Mouse (Mus musculus) MEL (cell line): ENCODE results near the gene Tmbim7. TPM values are rescaled to one million over a fixed set of nuclear protein-coding genes. Genes with fewer than 3 reads are reported as not detected.
A peak's percentile ranks its signal among the peaks of the same experiment; 100 is the strongest.

ENCODE experiments used
- DNase-seq: peaks from one replicate; pipeline ENCODE4 v3.0.0; 2011; ENCODE audit warnings: low read depth, low spot score
- H3K27ac ChIP-seq: 2 replicates; pipeline ENCODE4 v1.5.1; 2012; ENCODE audit warnings: low read depth, mild to moderate bottlenecking, control low read depth, low read length, moderate library complexity; ENCODE audit not compliant: control insufficient read depth
- H3K27me3 ChIP-seq, 2 experiments: fragments of 150-350 bp in 1 of 2; sonication (generic) in 1 of 2; 2 replicates each; pipeline ENCODE4 v1.6.1; 2012; ENCODE audit warnings: low read length in 2 of 2, mild to moderate bottlenecking in 2 of 2, improper control_type of control experiment in 1 of 2, moderate library complexity in 1 of 2; ENCODE audit not compliant: insufficient read depth in 2 of 2, control insufficient read depth in 1 of 2
- H3K36me3 ChIP-seq, 2 experiments: 2 replicates each; pipeline ENCODE4 v1.6.1; 2012 to 2014; ENCODE audit warnings: low read length in 2 of 2, improper control_type of control experiment in 1 of 2, inconsistent platforms in 1 of 2, mild to moderate bottlenecking in 1 of 2; ENCODE audit not compliant: insufficient read depth in 2 of 2, control insufficient read depth in 1 of 2
- H3K4me1 ChIP-seq, 2 experiments: fragments of 150-350 bp in 1 of 2; sonication (generic) in 1 of 2; 2 replicates each; pipeline ENCODE4 v1.6.1; 2012; ENCODE audit warnings: low read length in 2 of 2, improper control_type of control experiment in 1 of 2, mild to moderate bottlenecking in 1 of 2; ENCODE audit not compliant: insufficient read depth in 2 of 2, control insufficient read depth in 1 of 2
- H3K4me3 ChIP-seq, 2 experiments: fragments of 150-350 bp in 1 of 2; sonication (generic) in 1 of 2; 2 replicates each; pipeline ENCODE4 v1.5.1; 2012; ENCODE audit warnings: low read depth in 2 of 2, low read length in 2 of 2, mild to moderate bottlenecking in 2 of 2, moderate library complexity in 2 of 2, control low read depth in 1 of 2, improper control_type of control experiment in 1 of 2; ENCODE audit not compliant: control insufficient read depth in 1 of 2, insufficient read depth in 1 of 2
- H3K79me2 ChIP-seq: 2 replicates; pipeline ENCODE4 v1.6.1; 2012; ENCODE audit warnings: mild to moderate bottlenecking, low read length, moderate library complexity; ENCODE audit not compliant: control insufficient read depth, poor library complexity, insufficient read depth
- H3K9ac ChIP-seq: 2 replicates; pipeline ENCODE4 v1.6.1; 2012; ENCODE audit warnings: low read depth, mild to moderate bottlenecking, control low read depth, low read length, moderate library complexity; ENCODE audit not compliant: control insufficient read depth, poor library complexity, severe bottlenecking
- H3K9me3 ChIP-seq: fragments of 150-350 bp; sonication (generic); replicated peaks from 2 replicates; pipeline ENCODE4 v1.6.1; 2012; ENCODE audit warnings: mild to moderate bottlenecking, low read length, improper control_type of control experiment, moderate library complexity; ENCODE audit not compliant: insufficient read depth
- BHLHE40 ChIP-seq: IDR thresholded peaks from 2 replicates; pipeline ENCODE4 v1.6.1; 2012; ENCODE audit warnings: low read depth, mild to moderate bottlenecking, inconsistent platforms, low read length, improper control_type of control experiment, borderline replicate concordance
- CTCF ChIP-seq, 3 experiments: IDR thresholded peaks in 2 of 3; conservative IDR thresholded peaks in 1 of 3; 2 replicates each; pipeline ENCODE4 v1.5.1; 2011 to 2012; ENCODE audit warnings: low read length in 3 of 3, low read depth in 2 of 3, mild to moderate bottlenecking in 2 of 3, improper control_type of control experiment in 1 of 3, inconsistent platforms in 1 of 3, mixed read lengths in 1 of 3, moderate library complexity in 1 of 3; ENCODE audit not compliant: control insufficient read depth in 1 of 3, insufficient read depth in 1 of 3, poor library complexity in 1 of 3, severe bottlenecking in 1 of 3
- EP300 ChIP-seq, 2 experiments: IDR thresholded peaks; 2 replicates each; pipeline ENCODE4 v1.6.1; 2011; ENCODE audit warnings: improper control_type of control experiment in 2 of 2, low read length in 2 of 2, low read depth in 1 of 2, mild to moderate bottlenecking in 1 of 2
- ETS1 ChIP-seq: IDR thresholded peaks from 2 replicates; pipeline ENCODE4 v1.6.1; 2012; ENCODE audit warnings: low read depth, mild to moderate bottlenecking, inconsistent platforms, low read length, improper control_type of control experiment, moderate library complexity
- HCFC1 ChIP-seq: IDR thresholded peaks from 2 replicates; pipeline ENCODE4 v1.6.1; 2012; ENCODE audit warnings: low read depth, mild to moderate bottlenecking, inconsistent platforms, low read length, improper control_type of control experiment, moderate library complexity
- KAT2A ChIP-seq: conservative IDR thresholded peaks from 2 replicates; pipeline ENCODE4 v1.6.1; 2012; ENCODE audit warnings: low read depth, low read length, improper control_type of control experiment, inconsistent platforms
- MAX ChIP-seq: IDR thresholded peaks from 2 replicates; pipeline ENCODE4 v1.6.1; 2011; ENCODE audit warnings: low read length, improper control_type of control experiment
- MXI1 ChIP-seq: IDR thresholded peaks from 2 replicates; pipeline ENCODE4 v1.6.1; 2011; ENCODE audit warnings: mild to moderate bottlenecking, low read depth, low read length, improper control_type of control experiment
- MYB ChIP-seq: IDR thresholded peaks from 2 replicates; pipeline ENCODE4 v1.6.1; 2011; ENCODE audit warnings: mild to moderate bottlenecking, low read depth, low read length, improper control_type of control experiment
- MYC ChIP-seq: IDR thresholded peaks from 2 replicates; pipeline ENCODE4 v1.6.1; 2011; ENCODE audit warnings: low read depth, mild to moderate bottlenecking, low read length, improper control_type of control experiment, moderate library complexity
- NELFE ChIP-seq: IDR thresholded peaks from 2 replicates; pipeline ENCODE4 v1.6.1; 2011; ENCODE audit warnings: low read depth, low read length, improper control_type of control experiment
- POLR2AphosphoS2 ChIP-seq: IDR thresholded peaks from 2 replicates; pipeline ENCODE4 v1.6.1; 2011; ENCODE audit warnings: low read length, improper control_type of control experiment
- SMC3 ChIP-seq: IDR thresholded peaks from 2 replicates; pipeline ENCODE4 v1.6.1; 2011; ENCODE audit warnings: low read depth, low read length, improper control_type of control experiment
- TAL1 ChIP-seq: IDR thresholded peaks from 2 replicates; pipeline ENCODE4 v1.6.1; 2012; ENCODE audit warnings: mild to moderate bottlenecking, inconsistent platforms, low read length, moderate library complexity, mixed read lengths
- TBP ChIP-seq: IDR thresholded peaks from 2 replicates; pipeline ENCODE4 v1.8.0; 2011; ENCODE audit warnings: low read depth, low read length, improper control_type of control experiment
- USF2 ChIP-seq, 2 experiments: IDR thresholded peaks; 2 replicates each; pipeline ENCODE4 v1.6.1; 2011 to 2012; ENCODE audit warnings: improper control_type of control experiment in 2 of 2, low read length in 2 of 2, borderline replicate concordance in 1 of 2, inconsistent platforms in 1 of 2, low read depth in 1 of 2, mild to moderate bottlenecking in 1 of 2; ENCODE audit not compliant: insufficient read depth in 1 of 2
- ZC3H11A ChIP-seq: IDR thresholded peaks from 2 replicates; pipeline ENCODE4 v1.6.1; 2012; ENCODE audit warnings: low read depth, mild to moderate bottlenecking, inconsistent platforms, low read length, improper control_type of control experiment
- ZMIZ1 ChIP-seq: IDR thresholded peaks from 2 replicates; pipeline ENCODE4 v1.6.1; 2012; ENCODE audit warnings: low read depth, mild to moderate bottlenecking, inconsistent platforms, low read length, improper control_type of control experiment, moderate library complexity
- polyA plus RNA-seq, 2 experiments: library from polyadenylated mRNA; stranded (reverse) in 1 of 2; unstranded in 1 of 2; fragments of >175 nt in 1 of 2; fragments of >200 nt in 1 of 2; gene quantifications; 2 replicates each; pipeline versions ENCODE4 v1.2.1 to v1.2.4; 2012; ENCODE audit warnings: low replicate concordance in 2 of 2, low read depth in 1 of 2; ENCODE audit not compliant: insufficient read length in 2 of 2, insufficient read depth in 1 of 2, missing spikeins in 1 of 2
- total RNA-seq: library from RNA; depleted of rRNA; stranded (reverse); fragments of 300-350 nt; gene quantifications from 2 replicates; pipeline ENCODE4 v1.2.3, GENCODE M21; 2012

Gene Tmbim7
- total and polyA plus RNA-seq, 3 experiments = 0.06 TPM; not detected in 2

DNA sequence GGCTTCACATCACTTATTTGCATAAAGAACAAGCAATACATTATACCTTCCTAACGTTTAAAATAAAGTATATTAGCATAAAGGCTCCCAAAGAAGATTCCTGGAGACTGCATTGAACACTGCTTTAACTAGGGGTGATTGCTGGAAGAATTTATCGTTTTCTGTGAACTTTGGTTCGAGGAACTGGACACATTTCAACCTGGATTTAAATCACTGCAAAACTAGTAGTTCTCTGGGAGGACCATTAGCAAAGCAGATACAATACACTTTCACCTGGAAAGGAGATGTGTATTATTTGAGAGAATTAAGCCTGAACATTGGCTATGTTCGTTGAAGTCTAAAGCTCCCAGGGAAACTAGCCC is 2.2 kb upstream of the Tmbim7 start:
- TF ChIP-seq SMC3 = no peak
- no peak for TF ChIP-seq EP300 (IDR thresholded peaks at IDR 0.05; ENCODE audit: low read depth in 1 of 2, low read length in 2 of 2)
- TF ChIP-seq BHLHE40 = no peak
- no peak for TF ChIP-seq MAX
- no peak for TF ChIP-seq CTCF (IDR thresholded peaks at IDR 0.05 in 2 of 3, conservative IDR thresholded peaks at IDR 0.05 in 1 of 3; ENCODE audit: control insufficient read depth in 1 of 3, insufficient read depth in 1 of 3, low read depth in 2 of 3, low read length in 3 of 3, poor library complexity in 1 of 3, severe bottlenecking in 1 of 3)
- no peak for TF ChIP-seq MXI1
- TF ChIP-seq TBP = no peak
- TF ChIP-seq POLR2AphosphoS2 = no peak
- no peak for TF ChIP-seq ZMIZ1
- no peak for TF ChIP-seq TAL1
- TF ChIP-seq KAT2A = no peak
- TF ChIP-seq ETS1 = no peak
- TF ChIP-seq HCFC1 = no peak
- no peak for TF ChIP-seq USF2 (IDR thresholded peaks at IDR 0.05; ENCODE audit: borderline replicate concordance in 1 of 2, insufficient read depth in 1 of 2, low read depth in 1 of 2, low read length in 2 of 2)
- no peak for TF ChIP-seq MYB
- TF ChIP-seq NELFE = no peak
- Histone ChIP-seq H3K9me3 (no peaks in the 10 kb centered on the region), H3K4me3 (no peak overlapping the region), H3K79me2 (peaks cover 25% of the 10 kb centered on the region), H3K4me1 (peaks cover 8 to 28% of the 10 kb centered on the region in 2 experiments), H3K36me3 (peaks cover 13 to 34% of the 10 kb centered on the region in 2 experiments), H3K27ac (no peak overlapping the region), H3K27me3 (no peaks in the 10 kb centered on the region), H3K9ac (no peak overlapping the region)
- no peak for DNase-seq

DNA sequence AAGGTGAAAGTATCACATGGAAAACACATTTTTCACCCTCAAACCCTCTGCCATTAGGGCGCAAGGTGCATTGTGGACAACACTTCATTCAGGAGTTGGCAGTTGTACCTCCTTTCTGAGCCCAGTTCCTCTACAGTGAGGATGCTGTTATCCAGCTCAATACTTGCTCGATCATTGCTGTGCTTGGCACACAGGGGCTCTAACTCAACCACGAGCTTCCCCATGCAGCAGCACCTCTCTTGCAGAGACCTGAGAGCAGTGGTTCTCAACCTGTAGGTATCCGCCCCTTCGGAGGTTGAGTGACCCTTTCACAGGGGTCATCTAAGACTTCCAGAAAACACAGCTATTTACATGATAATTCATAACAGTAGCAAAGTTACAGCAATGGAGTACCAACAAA is 640 bp downstream of the Tmbim7 start:
- Histone ChIP-seq H3K4me1 (peaks cover 6 to 25% of the 10 kb centered on the region in 2 experiments), H3K9me3 (no peaks in the 10 kb centered on the region), H3K27ac (peak overlapping the region; percentile 24; the same call in 1 of the 2 replicates), H3K4me3 (no peak overlapping the region), H3K79me2 (peaks cover 8% of the 10 kb centered on the region), H3K36me3 (peaks cover 0 to 23% of the 10 kb centered on the region in 2 experiments; a peak in 2 of 4 replicates), H3K27me3 (no peaks in the 10 kb centered on the region), H3K9ac (no peak overlapping the region)
- TF ChIP-seq MYC = 0 out of 2 replicates have a peak, but pooled peaks have one; percentile 12
- TF ChIP-seq ZC3H11A = no peak
- peak; percentile 55 for DNase-seq
